Mouse (Mus musculus): ENCODE measurements around the gene Dph2. TPM values are rescaled to one million over a fixed set of nuclear protein-coding genes. Genes with fewer than 3 reads are reported as not detected.

Gene Dph2
- total RNA-seq, 2 experiments from 2014 or later = 2.4 to 3.2 TPM

GRCm38 (mm10) chr4:117860570-117860969, 31.3 kb downstream of the Dph2 start:
- no peak overlapping the region for H3K4me3 ChIP-seq
- no peak for TF ChIP-seq CTCF (IDR thresholded peaks at IDR 0.05)
- H3K27ac ChIP-seq = peak overlapping the region; percentile 53; the same call in 1 of the 2 replicates
- no peak for DNase-seq
- intact Hi-C loops (cut with DNase I) = loop anchor here (10.0 kb wide), 1 partner anchor 156 kb away; no protein-coding TSS in a partner anchor

GRCm38 (mm10) chr4:117858794-117859193, 33.0 kb downstream of the Dph2 start:
- peak; percentile 91 for DNase-seq
- peak; percentile 83 for TF ChIP-seq CTCF (IDR thresholded peaks at IDR 0.05)
- no peak overlapping the region for H3K4me3 ChIP-seq
- intact Hi-C loops (cut with DNase I) = loop anchor here (1.0 kb wide), 1 partner anchor 29 kb away; no protein-coding TSS in a partner anchor
- peak overlapping the region; percentile 38; the same call in 1 of the 2 replicates for H3K27ac ChIP-seq

GRCm38 (mm10) chr4:117855146-117855545, 36.7 kb downstream of the Dph2 start:
- DNase-seq = no peak
- TF ChIP-seq CTCF (IDR thresholded peaks at IDR 0.05) = no peak
- Histone ChIP-seq H3K27ac (no peak overlapping the region), H3K4me3 (no peak overlapping the region)
- intact Hi-C loops (cut with DNase I) = no loop called here

- no peak for TF ChIP-seq CTCF (IDR thresholded peaks at IDR 0.05)
- intact Hi-C loops (cut with DNase I) = no loop called here
- DNase-seq = no peak
- H3K27ac ChIP-seq = no peak overlapping the region
- no peak overlapping the region for H3K4me3 ChIP-seq
These were observed 39.5 kb downstream of the Dph2 start for GRCm38 (mm10) chr4:117852152-117852868.

GRCm38 (mm10) chr4:117850871-117851270, 41.0 kb downstream of the Dph2 start:
- intact Hi-C loops (cut with DNase I) = no loop called here
- Histone ChIP-seq H3K4me3 (no peak overlapping the region), H3K27ac (peak overlapping the region; percentile 75)
- TF ChIP-seq CTCF (IDR thresholded peaks at IDR 0.05) = peak; percentile 1; the same call in 1 of the 2 replicates
- DNase-seq = peak; percentile 56

- DNase-seq = peak; percentile 82
- no peak for TF ChIP-seq CTCF (IDR thresholded peaks at IDR 0.05)
- intact Hi-C loops (cut with DNase I) = no loop called here
These were observed 41.7 kb downstream of the Dph2 start for GRCm38 (mm10) chr4:117850176-117850575.

GRCm38 (mm10) chr4:117849506-117849905, 42.3 kb downstream of the Dph2 start:
- Histone ChIP-seq H3K4me3 (no peak overlapping the region), H3K27ac (peak overlapping the region; percentile 75)
- TF ChIP-seq CTCF (IDR thresholded peaks at IDR 0.05) = no peak
- no peak for DNase-seq
- intact Hi-C loops (cut with DNase I) = no loop called here

More at GRCm38 (mm10) chr4:117850176-117850575, 41.7 kb downstream of the Dph2 start:
- Histone ChIP-seq H3K27ac (peak overlapping the region; percentile 75), H3K4me3 (no peak overlapping the region)

GRCm38 (mm10) chr4:117849063-117849462, 42.8 kb downstream of the Dph2 start:
- DNase-seq = no peak
- H3K27ac ChIP-seq = peak overlapping the region; percentile 75; the same call in 1 of the 2 replicates
- TF ChIP-seq CTCF (IDR thresholded peaks at IDR 0.05) = no peak
- intact Hi-C loops (cut with DNase I) = no loop called here
- no peak overlapping the region for H3K4me3 ChIP-seq

- Histone ChIP-seq H3K27ac (no peak overlapping the region), H3K4me3 (no peak overlapping the region)
- no peak for TF ChIP-seq CTCF (IDR thresholded peaks at IDR 0.05)
- intact Hi-C loops (cut with DNase I) = no loop called here
- DNase-seq = no peak
These were observed 44.8 kb downstream of the Dph2 start for GRCm38 (mm10) chr4:117847011-117847410.

- H3K27ac ChIP-seq = no peak overlapping the region
- intact Hi-C loops (cut with DNase I) = no loop called here
- H3K4me3 ChIP-seq = no peak overlapping the region
- TF ChIP-seq CTCF (IDR thresholded peaks at IDR 0.05) = no peak
- no peak for DNase-seq
These were observed 45.6 kb downstream of the Dph2 start for GRCm38 (mm10) chr4:117846261-117846660.

- TF ChIP-seq CTCF (IDR thresholded peaks at IDR 0.05) = no peak
- Histone ChIP-seq H3K27ac (no peak overlapping the region), H3K4me3 (no peak overlapping the region)
- no peak for DNase-seq
- intact Hi-C loops (cut with DNase I) = no loop called here
These were observed 46.5 kb downstream of the Dph2 start for GRCm38 (mm10) chr4:117845316-117845715.

- TF ChIP-seq CTCF (IDR thresholded peaks at IDR 0.05) = no peak
- DNase-seq = no peak
- Histone ChIP-seq H3K27ac (no peak overlapping the region), H3K4me3 (no peak overlapping the region)
- intact Hi-C loops (cut with DNase I) = no loop called here
These were observed 47.4 kb downstream of the Dph2 start for GRCm38 (mm10) chr4:117844467-117844866.

- DNase-seq = no peak
- no peak overlapping the region for H3K4me3 ChIP-seq
- H3K27ac ChIP-seq = no peak overlapping the region
- intact Hi-C loops (cut with DNase I) = no loop called here
- no peak for TF ChIP-seq CTCF (IDR thresholded peaks at IDR 0.05)
These were observed 48.7 kb downstream of the Dph2 start for GRCm38 (mm10) chr4:117843101-117843500.

- intact Hi-C loops (cut with DNase I) = no loop called here
- no peak overlapping the region for H3K4me3 ChIP-seq
- no peak for DNase-seq
- H3K27ac ChIP-seq = no peak overlapping the region
- TF ChIP-seq CTCF (IDR thresholded peaks at IDR 0.05) = no peak
These were observed 50.3 kb downstream of the Dph2 start for GRCm38 (mm10) chr4:117841566-117841965.
